Mouse (Mus musculus) adipocyte (in vitro differentiated cells): ENCODE results near the gene Itgav.
"Not testable (repeated sequence)": the region's sequence is repeated elsewhere in the genome, so short reads cannot be mapped to it uniquely, and the experiment has no call there.

Experiments used
- DNase-seq: peaks from one replicate; pipeline ENCODE4 v3.0.0-alpha.2; 2016; ENCODE audit warnings: low spot score

Itgav gene

GRCm38 (mm10) chr2:83713281-83713680 is 10.9 kb upstream of the Itgav start:
- DNase-seq, result not testable (repeated sequence)

DNA sequence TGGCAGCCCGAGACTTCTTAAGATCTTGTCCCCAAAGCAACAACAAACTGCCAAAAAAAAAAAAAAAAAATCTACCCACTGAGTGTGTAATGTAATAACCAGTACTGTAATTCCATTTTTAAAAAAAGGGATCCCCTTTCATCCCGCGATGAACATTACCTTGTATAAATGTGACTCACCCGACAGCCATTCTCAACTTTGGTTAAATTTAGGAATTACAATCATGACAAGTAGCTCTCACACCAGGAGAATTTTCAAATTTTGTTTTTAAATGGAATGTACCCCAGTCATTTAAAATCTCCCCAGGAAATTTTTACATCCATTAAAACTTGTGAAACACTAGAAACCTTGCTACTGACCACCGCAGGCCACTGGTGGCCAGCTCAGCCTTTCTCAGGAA is 10.3 kb upstream of the Itgav start:
- no peak for DNase-seq

- DNase-seq, result peak; percentile 96
These were observed 9.4 kb upstream of the Itgav start for GRCm38 (mm10) chr2:83714783-83715182.

- no peak for DNase-seq
These were observed 5.9 kb upstream of the Itgav start for GRCm38 (mm10) chr2:83718341-83718740.

DNA sequence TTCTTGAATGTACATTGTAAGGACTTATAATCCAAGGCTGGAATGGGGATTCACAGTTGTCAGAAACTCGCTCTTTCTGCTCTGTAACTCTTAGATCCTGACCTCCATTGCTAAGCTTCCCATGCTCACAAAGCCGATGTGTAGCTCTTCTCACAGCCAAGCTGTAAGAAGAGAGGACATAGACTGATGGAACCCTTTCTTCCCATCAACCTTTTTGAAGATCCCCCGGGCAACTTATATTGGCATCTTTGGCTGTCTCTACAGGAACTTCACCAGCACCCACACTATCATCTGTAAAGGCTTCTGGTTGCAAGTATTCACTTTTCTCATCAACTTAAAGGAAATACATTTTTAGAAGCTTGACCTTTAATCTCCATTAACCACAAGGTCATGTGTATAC is 2.6 kb upstream of the Itgav start:
- no peak for DNase-seq

DNA sequence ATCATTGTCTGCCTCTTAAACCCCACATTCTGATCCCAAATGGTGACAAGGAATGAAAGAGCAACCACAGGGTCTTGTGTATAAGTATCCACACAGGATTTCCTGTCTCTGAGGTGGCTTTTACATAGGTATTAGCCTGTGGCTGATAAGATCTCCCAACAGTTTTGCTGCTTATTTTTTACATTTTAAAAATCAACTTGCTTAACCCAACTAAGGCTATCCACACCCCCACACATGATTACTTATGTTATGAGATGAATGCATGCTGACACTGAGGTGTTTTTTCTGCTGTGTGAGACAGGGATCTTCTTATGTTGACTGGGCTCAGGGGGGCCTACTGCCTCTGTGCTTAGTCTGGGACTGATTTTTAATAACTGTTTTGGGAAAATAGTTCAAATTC is 1.3 kb upstream of the Itgav start:
- DNase-seq, result no peak

DNA sequence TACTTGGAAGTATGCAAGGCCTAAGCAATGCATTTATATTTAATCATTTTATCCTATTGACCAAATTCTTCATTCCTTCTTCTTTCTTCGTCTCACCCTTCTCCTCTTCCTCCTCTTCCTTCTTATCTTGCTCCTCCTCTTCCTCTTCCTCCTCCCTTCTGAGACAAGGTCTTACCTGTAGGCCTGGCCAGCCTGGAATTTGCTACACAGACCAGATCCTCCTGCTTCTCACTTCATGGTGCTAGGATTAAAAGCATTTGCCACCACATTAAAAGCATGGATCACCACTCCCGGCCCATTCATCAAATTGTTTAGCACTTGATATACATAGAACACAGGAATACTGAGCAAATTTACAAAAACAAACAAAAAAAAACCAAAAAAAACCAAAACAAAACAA is 851 bp upstream of the Itgav start:
- DNase-seq, result no peak

DNA sequence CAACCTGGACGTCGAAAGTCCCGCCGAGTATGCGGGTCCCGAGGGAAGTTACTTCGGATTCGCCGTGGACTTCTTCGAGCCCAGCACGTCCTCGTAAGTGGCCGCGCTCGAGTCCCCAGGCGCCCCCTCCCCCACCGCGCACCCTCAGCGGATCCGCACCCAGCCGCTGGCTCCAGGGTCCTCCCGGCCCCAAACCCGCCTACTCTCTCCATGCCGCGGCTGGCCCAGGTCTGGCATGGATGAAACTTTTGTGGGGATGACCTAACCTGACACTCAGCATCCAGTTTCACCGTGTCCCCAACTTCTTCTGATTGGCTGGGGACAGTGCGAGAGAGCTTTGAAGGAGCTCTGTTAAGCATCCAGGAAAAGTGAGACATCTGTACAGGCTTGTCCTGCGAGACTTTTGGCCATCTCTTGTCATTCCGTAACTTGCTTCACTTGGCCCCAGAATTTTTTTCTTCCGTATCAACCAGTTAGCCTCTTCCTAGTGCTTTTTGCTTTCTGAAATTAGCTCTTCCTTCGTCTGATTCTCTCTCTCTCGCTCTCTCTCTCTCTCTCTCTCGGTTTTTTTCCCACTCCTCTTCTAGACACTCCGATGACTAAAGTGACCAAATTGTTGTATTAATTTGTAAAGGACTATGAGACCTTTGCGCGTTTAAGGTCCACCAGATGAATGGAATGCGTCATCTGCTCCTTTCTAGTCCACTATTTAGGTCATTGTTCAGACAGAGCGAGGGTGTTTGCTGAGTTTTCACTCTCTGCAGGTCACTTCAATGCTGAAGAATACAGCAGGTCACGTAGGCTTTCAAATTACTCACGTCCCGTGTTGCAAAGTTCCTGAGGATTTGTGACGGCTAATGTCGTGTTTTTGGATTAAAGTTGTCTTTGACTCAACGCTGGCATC is 882 bp downstream of the Itgav start:
- DNase-seq, result peak; percentile 59

DNA sequence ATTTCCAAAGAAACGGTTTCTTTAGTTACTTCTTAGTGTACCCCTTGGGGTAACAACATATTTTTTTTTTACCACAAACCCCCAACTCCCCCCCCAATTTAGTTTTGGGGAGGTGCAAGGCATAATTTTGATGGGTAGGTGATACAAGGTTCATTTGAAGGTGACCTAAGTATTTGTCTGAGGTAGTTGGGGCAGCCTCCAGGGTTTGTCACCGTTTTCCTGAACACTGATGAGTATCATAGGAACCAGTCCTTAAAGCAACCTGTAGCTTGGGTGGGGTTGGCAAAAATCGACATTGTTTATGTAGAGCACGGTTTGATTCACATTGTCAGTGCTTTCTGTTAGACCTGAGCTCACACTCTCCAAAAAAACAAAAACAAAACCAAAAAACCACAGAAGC is 1.6 kb downstream of the Itgav start:
- no peak for DNase-seq

DNA sequence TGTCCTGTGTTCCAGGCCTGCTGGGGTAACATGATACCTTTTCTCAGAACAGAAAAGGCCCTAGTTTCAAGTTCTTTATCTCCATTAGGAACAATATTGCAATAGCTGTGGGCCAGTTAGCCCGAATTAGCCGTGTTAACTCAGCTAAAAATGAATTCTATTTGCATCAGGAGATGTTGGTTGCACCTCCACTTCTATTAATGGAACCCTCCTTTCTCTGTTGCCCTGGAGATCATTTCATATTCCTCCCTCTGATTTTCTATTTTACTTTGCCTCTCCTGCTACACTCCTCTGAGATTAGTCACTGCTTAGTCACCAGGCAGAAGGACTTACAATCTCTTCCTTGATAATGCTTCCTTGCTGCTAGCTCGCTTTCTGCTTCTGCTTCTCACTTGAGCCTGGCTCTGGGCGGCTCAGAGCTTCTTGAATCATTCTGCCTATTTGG is 4.1 kb downstream of the Itgav start:
- DNase-seq, result no peak

GRCm38 (mm10) chr2:83729339-83729738 is 5.1 kb downstream of the Itgav start:
- peak; percentile 97 for DNase-seq

GRCm38 (mm10) chr2:83732896-83733295 is 8.7 kb downstream of the Itgav start:
- DNase-seq, result no peak

DNA sequence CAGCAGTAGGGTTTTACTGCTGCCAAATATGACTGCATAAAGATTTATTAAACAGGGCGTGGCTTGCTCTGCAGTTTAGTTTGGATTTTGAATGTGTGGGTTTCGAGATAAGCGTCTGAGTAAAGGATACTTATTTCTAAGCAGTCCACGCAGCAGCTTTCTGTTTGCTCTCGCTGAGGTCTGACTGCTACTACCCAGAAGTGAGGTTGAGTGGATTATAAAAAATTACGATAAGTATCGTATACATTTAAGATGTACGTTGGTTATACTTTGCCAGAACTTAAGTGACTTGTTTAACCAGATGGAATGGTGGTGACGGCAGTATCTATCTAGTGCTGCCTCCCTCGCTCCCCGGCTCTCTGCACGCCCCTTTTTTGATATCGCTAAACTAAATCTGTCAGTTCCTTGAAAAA is 9.8 kb downstream of the Itgav start:
- peak; percentile 35 for DNase-seq

- DNase-seq, result no peak
These were observed 11.1 kb downstream of the Itgav start for GRCm38 (mm10) chr2:83735276-83735675.

GRCm38 (mm10) chr2:83736836-83737235 is 12.6 kb downstream of the Itgav start:
- no peak for DNase-seq

- DNase-seq, result no peak
These were observed 14.5 kb downstream of the Itgav start for GRCm38 (mm10) chr2:83738586-83739251.

GRCm38 (mm10) chr2:83739461-83740124 is 15.4 kb downstream of the Itgav start:
- DNase-seq, result no peak

- no peak for DNase-seq
These were observed 16.4 kb downstream of the Itgav start for GRCm38 (mm10) chr2:83740601-83741031.

- no peak for DNase-seq
These were observed 18.0 kb downstream of the Itgav start for GRCm38 (mm10) chr2:83742210-83742609.

GRCm38 (mm10) chr2:83742836-83743235 is 18.6 kb downstream of the Itgav start:
- DNase-seq, result no peak

GRCm38 (mm10) chr2:83744276-83744952 is 20.2 kb downstream of the Itgav start:
- DNase-seq, result no peak

- no peak for DNase-seq
These were observed 21.1 kb downstream of the Itgav start for GRCm38 (mm10) chr2:83745257-83745656.
